Mouse (Mus musculus) left cerebral cortex, postnatal 36 days (tissue): ENCODE results near the gene Sfta2. TPM values are rescaled to one million over a fixed set of nuclear protein-coding genes. Genes with fewer than 3 reads are reported as not detected.

ENCODE experiments used
- DNase-seq, 2 experiments: peaks; one replicate each; pipeline ENCODE4 v3.0.0; 2021 to 2022; ENCODE audit warnings: low spot score in 2 of 2, mixed read lengths in 1 of 2
- intact Hi-C: fragments of 180-260 bp; cut with DNase I; formaldehyde crosslinking; loops from one replicate; pipeline ENCODE4 v1.15.1; 2025
- total RNA-seq, 2 experiments: library from RNA; stranded (reverse); gene quantifications; 2 replicates each; pipeline ENCODE4 v1.2.3; 2021

Gene Sfta2
- total RNA-seq, 2 experiments from 2014 or later, result not detected

DNA sequence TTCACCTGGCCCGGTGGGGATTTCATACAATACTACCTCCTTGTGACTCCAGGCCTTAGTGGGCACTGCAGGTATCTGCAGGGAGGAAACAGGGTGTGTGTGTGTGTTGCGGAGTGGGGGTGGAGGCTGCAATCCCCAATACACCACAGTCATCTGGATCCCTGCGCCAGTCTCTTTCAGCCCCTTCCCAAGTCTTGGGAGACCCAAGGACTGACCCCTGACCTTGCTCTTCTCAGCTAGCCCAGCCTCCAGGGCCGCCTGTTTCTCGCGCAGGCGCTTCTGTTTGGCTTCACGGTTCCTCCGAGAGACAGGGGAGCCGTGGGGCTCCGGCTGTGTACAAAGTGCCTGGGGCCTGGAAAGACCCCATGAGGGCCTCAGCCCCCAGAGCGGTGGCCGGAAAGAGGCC is 65.5 kb downstream of the Sfta2 start:
- intact Hi-C loops, result loop anchor here (2.0 to 5.0 kb wide), 2 partner anchors 32 to 85 kb away; no protein-coding TSS in a partner anchor
- peak in 1 of 2 experiments; percentile 26 for DNase-seq

DNA sequence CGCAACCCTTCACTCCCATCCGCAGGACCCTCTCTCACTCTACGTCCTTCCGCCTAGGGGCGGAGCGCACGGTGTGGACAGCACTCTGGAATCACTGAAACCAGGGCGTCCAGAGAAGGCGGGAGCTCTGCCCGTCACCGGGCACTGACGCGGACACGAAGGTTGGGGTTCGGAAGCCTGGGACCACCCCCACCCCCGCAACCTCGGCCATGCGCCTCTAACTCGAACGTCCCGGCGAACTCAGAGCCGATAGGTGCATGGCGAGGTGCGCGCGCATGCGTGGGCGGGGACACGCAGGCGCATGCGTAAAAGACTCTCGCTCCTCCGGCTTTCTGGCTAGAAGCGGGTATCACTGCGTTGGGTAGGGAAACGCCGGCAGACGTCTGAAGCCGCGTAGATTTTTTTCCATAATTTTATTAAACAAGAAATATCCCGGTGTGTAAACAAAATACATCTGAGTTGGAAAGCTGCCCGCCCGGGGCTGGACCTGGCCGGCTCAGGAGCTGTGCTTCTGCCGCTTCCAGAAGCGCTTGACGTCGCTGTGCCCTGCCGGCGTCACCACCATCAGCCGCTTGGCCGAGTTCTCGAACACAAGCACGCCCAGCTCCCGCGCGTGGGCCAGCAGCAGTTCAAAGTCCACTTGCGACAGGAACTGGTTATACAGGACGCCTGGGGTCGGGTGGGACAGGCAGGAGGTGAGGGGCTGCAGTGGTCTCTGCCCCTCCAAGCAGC is 66.2 kb downstream of the Sfta2 start, which contains the start of gene Vars2:
TSS of gene Vars2 (minus strand) at position 259 of the 732 bp plus-strand sequence.
- intact Hi-C loops, result loop anchor here (2.0 to 5.0 kb wide), 2 partner anchors 33 to 85 kb away; no protein-coding TSS in a partner anchor
- DNase-seq, result peak; percentile 97 to 98

DNA sequence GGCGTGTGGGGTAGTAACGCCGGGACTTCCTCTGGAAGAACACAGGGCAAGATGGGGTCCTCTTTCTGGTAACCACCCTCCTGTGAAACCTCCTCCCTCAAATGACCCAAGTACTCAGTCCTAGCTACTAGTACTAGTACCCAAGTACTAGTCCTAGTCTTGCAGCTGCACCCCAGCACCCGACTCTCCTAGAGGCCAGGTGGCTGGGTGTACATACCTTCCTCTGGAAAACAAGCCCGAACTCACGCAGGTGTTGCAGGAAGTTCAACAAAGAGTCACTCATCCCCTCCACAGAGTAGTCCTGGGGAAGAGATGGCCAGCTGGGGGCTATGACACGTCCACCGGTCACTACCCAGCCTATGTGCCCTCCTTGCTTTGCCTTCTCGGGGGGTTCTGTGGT is 68.4 kb downstream of the Sfta2 start:
- intact Hi-C loops, result loop anchor here (5.0 kb wide), 1 partner anchor 87 kb away; no protein-coding TSS in a partner anchor
- no peak for DNase-seq

DNA sequence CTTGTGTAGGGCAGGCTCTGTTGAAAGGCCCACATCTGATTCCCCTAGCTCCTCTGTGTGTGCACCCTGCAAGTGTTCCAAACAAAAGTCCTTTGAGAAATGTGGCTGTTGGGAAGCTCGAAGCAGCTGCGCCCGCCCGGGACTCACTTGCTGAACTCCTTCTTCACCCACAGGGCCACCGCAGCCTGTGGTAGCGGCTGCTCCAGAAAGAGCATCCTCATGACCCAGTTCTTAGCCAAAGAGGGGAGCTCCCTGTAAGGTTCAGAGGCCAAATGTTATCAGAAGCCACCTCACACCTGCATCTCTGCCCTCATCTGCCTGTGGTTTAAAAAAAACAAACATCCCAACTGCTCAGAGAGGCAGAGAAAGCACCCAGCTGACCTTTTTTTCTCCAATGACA is 70.5 kb downstream of the Sfta2 start:
- intact Hi-C loops, result no loop called here
- DNase-seq, result no peak

DNA sequence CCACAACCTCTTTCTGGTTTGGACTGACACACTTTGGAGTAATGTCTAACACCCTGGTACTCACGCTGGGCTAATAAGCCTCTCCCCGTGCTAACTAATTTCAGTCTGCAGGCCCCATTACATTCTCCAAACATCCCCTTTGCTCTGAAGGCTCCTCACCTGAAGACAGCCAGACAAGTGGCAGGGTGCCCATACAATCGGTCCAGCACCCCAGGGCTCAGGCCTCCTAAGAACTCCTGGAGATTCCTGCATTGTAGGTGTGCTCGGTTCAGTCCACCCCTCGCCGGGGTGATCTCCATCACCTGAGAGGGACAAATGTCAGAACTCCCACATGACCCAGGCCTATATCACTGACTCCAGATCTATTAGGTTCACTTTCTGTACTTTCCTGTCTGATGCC is 71.2 kb downstream of the Sfta2 start:
- DNase-seq, result no peak
- intact Hi-C loops, result no loop called here

DNA sequence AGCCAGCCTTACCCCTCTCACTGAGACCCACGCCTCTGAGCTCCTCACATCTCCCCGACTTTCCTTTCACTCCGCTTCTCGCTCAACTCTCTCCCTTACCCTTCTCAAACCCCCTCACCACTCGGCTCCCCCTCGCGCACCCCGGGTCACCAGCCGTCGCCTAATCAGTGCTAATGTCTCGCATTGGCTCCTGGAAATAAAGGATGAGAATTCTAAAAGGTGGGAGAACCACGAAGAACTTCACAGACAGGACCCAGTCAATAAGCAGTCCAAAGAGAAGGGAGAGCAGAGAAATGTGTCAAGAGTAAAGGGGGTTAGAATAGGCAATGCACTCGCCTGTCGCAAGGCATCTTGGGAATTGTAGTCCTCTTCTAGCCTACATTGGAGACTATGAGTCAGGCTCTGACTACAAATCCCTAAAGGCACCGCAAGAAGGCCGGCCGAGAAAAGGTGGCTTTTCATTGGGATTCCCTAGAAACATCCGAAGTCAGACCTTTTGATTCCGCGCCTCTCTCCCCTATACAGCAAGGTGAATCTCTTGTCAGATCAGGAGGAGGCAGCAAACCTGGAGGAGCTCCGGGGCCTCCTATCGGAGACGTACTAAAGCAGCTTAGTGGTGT is 72.2 kb downstream of the Sfta2 start, which contains the start of gene Gtf2h4:
TSS of gene Gtf2h4 (minus strand) at position 324 of the 620 bp plus-strand sequence.
- DNase-seq, result peak; percentile 81 to 87
- intact Hi-C loops, result no loop called here

DNA sequence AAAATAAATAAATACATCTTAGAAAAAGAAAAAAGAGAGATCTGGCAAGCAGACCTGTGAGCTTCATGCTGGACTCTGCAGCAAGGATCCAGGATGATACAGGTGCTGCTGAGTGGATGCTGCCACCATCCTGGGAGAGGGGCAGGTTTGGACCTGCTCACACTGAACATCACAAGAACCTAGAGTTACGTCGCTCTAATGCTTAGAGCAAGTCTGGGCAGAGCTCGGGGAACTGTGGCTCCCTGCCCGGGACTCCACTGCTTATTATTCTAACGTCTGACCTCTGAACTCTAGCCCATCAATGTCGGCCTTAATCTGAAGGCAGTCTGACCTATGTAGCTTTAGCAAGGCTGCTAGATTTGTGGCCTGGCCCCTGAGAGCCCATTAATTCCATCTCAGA is 79.2 kb downstream of the Sfta2 start:
- DNase-seq, result no peak
- intact Hi-C loops, result no loop called here

DNA sequence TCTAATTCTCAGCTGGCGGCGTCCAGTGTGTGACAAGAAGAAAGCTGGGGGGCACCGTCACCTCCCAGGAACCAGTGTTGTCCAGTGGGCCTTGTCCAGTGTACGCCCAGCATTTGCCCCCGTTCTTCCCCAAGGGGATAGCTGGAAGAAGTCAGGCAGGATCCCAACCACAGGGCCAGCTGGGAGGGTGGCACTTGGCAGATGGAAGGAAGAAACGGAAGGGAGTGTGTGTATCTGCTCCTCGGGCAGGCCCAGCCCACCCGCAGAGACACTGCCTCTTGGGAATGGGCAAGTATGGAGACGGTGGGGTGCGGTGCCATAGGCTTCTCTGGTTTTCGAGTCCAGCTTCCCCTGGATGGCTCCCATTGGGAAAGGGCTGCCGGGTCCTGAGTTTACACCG is 80.6 kb downstream of the Sfta2 start:
- no peak for DNase-seq
- intact Hi-C loops, result no loop called here

DNA sequence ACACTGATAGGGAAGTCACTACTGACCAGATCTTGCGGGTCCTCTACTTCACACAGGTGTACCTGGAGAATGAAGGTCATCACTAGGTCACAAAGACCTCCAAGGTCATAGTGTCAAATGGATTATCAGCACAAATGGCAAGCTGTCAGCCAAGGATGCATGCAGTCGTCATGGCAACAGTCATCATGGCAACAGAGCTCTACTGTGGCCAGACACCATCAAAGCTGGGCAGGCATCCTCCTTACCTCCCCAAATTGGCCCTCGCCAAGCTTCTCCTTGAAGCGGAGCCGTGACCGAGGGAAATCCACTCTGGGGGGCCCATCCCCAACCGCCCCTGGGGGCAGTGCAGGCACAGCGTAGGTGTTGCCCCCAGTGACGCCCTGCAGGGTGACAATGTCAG is 83.7 kb downstream of the Sfta2 start:
- no peak for DNase-seq
- intact Hi-C loops, result no loop called here

DNA sequence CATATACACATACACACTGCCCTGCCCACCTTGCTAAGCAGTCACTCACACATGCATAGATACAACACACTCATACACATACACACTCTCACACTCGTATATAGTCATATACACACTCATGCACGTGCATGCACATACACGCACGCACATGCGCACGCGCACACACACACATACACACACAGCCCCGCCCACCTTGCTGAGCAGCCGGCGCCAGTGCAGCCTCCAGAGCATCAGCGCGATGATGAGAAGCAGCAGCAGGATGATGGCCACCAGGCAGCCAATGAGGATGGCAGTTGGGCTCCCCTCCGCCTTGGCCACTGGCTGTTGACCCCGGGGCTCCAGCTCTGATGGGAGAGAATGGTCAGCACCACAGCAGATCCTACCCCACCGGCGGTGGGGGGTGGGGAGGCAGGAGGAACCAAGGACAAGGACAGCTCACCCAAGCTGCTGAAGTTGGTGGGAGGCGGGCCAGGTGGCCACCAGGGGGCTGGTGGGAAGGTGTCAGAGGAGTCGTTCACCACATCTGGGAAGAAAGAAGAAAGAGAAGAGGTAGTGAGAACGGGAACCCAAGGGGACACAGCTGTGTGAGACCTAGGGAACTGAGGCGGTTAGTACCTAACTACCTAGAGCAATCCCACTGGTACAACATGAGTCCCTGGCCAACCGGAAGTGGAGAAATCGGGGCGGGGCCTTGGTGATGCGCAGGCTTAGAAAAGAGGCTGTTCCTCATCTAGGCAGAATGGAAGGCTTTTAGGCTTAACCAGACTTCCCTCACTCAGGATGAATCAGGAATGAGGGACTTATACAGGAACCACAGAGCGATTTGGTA is 87.2 kb downstream of the Sfta2 start:
- intact Hi-C loops, result no loop called here
- DNase-seq, result no peak

DNA sequence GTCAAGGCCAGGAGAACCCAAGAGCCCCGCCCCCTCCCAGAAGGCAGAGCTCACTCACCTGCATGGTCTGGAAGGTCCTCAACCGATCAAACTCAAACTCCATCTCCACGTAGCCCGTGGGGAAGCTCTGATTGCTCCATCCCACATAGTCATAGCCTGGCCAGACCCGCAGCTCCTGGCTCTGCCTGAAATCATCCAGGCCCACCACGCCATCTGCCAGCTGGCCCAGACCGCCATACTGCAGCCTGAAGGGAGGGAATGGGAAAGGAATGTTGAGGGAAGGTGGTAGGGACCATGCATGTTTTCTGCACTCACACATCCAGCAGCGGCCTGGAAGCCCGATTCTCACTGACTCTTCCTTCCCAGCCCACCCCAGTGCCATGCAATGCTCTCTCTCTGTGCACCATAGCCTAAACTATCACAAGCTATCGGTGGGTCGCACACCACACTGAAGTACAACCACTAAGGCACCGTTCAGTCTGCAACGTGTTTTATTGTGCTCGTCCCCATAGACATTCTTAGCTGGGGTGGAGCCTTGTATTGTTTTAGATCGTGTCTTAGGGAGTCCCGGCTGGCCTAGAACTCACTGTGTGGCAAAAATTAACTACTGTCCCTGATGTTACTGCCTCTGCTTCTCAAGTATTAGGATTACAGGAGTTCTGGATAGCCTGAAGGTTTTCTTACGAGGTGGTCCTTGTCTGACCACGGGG is 88.7 kb downstream of the Sfta2 start:
- intact Hi-C loops, result no loop called here
- no peak for DNase-seq

DNA sequence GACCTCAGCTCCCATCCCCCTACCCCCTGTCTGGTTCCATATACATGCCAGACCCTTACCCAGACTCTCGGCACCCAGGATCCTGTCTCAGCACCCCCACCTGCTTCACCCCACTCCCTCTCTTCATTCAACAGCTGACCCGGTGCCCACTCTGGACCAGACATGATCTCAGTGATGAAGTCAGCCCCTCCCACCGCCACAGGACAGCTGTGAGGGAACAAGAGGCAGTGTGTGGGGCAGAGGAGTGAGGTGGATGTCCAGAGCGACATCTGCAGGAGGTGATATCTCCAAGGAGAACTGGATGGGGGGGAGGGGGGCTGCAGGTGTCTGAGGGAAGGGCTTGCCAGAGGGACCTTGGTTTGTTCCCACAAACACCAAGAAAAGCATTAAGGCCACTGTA is 90.5 kb downstream of the Sfta2 start:
- DNase-seq, result no peak
- intact Hi-C loops, result no loop called here

DNA sequence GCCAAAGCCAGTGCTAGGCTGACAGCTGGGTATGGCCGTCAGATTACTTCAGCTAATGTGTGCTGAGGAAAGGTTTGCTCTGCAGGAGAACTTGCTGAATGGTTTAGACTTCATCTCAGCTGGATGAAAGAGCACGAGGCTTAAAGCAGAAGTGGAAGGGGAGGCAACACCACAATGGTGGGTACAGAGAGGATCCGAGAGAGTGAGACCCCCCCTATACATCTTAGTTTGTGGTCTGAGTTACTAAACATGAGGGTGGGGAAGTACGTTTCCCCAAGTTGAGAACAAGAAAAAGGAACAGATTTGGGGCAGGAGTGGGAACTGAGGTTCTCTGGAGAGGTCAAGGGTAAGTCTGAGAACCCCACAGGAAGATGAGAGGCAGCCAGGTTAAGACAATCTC is 91.0 kb downstream of the Sfta2 start:
- no peak for DNase-seq
- intact Hi-C loops, result no loop called here

DNA sequence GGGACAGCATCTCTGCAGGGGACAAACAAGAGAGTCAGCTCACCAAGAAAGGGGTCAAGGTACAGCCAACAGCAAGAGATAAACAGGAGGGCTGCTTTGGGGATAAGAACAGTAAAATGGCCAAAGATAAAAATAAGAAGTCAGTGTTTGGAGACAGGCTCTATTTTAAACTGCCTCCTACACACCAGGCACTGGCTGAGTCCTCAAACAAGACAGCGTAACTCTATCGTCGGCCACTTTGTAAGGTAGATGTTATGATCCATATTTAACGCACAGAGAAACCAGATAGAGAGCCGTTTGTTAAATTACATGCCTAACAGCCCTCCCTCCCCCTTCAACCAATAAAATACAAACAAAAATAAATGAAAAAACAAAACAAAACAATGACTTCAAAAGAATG is 92.6 kb downstream of the Sfta2 start:
- DNase-seq, result no peak
- intact Hi-C loops, result no loop called here

DNA sequence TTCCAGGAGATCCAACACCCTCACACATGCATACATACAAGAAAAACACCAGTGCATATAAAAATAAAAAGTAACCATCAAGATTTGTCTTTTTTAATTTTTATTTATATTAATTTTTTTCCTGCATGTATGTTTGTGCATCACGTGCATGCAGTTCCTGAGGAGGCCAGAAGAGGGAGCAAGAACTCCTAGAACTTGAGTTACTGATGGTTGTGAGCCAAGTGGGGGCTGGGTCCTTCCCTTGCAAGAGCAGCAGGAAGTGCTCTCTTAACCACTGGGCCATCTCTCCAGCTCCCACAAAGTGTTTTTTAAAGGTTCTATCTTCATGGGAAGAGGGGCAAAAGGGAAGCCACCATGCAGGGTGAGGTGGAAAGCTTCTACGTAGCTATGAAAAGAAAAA is 93.9 kb downstream of the Sfta2 start:
- no peak for DNase-seq
- intact Hi-C loops, result no loop called here

DNA sequence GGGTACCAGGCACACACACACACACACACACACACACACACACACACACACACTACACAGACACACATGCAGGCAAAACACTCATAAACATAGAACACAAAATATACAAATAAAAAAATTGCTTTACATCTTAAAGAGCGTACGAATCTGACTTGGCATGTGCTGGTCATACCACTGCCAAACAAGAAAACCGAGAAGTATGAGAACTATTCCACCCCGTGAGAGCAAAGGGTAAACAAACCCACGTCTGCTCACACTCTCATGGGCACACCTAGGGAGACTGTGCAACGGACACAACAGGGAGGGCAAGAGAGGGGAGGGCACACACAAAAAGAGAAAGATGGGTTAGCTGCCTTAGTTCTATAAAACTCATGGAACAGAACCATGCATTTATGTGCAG is 95.3 kb downstream of the Sfta2 start:
- DNase-seq, result no peak
- intact Hi-C loops, result no loop called here

DNA sequence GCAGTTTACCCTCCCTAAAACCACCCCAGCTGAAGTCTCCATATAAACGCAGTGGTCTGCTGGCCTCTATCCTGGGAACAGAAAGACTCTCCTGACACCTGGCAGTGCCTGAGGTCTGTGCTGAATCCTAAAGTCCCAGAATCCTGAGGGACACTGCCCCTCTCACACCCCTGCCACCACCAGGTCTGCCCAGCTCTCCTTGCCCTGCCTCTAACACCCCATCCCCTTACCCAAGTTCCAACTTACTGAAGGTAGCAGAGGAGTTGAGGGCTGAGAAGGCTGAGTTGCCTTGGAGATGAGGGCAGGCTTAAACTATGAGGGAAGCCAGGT is 96.0 kb downstream of the Sfta2 start:
- intact Hi-C loops, result no loop called here

DNA sequence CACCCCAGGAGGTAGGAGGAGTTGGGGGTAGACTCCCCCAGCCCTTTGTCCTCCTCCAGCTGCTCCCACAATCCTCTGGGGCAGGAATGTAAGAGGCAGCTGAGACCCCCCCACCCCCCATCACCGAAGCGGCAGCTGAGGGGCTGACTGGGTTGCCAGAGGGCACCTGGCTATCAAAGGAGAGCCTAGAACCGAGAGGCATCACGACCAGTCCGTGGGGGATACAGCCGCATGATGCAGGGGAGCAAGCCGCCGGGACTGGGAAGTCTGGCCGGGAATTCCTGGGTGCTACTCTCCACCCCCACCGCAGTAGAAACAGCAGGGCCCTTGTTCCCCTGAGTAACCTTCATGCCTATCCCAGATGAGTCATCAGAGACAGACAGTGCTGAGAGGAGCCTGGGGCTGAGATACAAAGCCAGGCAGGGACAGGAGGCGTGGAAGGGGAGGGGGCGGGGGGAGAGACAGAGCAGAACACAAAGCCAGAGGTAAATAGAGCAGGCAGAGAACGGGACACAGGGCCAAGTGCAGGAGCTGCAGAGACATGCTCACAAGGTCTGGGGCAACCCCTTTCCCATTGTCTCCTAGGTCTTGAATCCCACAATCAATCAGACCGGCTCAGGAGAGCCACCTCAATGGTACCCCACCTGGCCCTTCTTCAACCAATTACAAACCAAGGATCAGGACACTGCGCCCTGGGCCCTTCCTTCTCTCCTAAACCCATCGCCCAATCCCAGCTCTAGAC is 96.6 kb downstream of the Sfta2 start:
- intact Hi-C loops, result no loop called here
- DNase-seq, result peak; percentile 53 to 54

More for the DNA sequence above, 96.0 kb downstream of the Sfta2 start:
- DNase-seq, result no peak

DNA sequence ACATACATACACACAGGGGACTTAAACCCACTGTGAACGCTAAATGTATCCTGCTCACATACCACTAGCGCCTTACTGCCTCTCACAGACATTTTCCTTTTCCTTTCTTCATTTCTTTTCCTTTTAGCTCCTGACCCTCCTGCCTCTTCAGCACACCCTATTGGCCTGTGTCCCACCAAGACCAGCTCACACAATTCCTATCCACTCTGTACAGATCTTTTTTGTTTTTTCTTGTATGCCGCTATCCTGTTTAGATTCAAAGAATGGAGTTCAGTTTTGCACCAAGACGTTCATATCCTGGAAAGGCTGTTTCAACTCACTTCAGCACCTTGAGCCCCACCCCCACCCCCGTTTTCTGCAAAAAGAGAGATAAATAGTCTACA is 97.1 kb downstream of the Sfta2 start:
- intact Hi-C loops, result no loop called here
- DNase-seq, result no peak
